ENCODE assay signal across 25 mouse cellular contexts in genomic region chr13:42952037-42952721, GRCm38 (mm10).
DNase-seq lines count a peak whose midpoint lies in the region; ATAC-seq and TF ChIP-seq lines count a peak whose summit lies in the region.
"Had no signal": no experiment of that assay in that cellular context is flagged by ENCODE, and none has a peak within 500 bp of the region (broad histone marks: within the 10 kb centered on the region; RNA-seq: fewer than 3 reads in every experiment).

No protein-coding gene starts in this region.

- no peaks in the 10 kb centered on the region for H3K9me3 ChIP-seq in forebrain, embryonic 15.5 days
- H3K9me3 ChIP-seq: forebrain, embryonic 10.5 days; megakaryocyte, embryonic 14.5 days; midbrain, embryonic 15.5 days; neural tube, embryonic 15.5 days had no signal

- H3K9ac ChIP-seq in forebrain, embryonic 15.5 days (replicated peaks), result no peak overlapping the region
- H3K9ac ChIP-seq: liver, embryonic 14.5 days; midbrain, embryonic 15.5 days; neural tube, embryonic 15.5 days had no signal

- H3K4me3 ChIP-seq in cortical plate, adult 2 months (ENCODE audit: insufficient read depth, low read length), result no peak overlapping the region
- peak overlapping the region; percentile 18; the same call in 1 of the 2 replicates for H3K4me3 ChIP-seq in olfactory bulb, adult 2 months (ENCODE audit: insufficient read depth, low read depth, low read length)
- no peak overlapping the region for H3K4me3 ChIP-seq in forebrain, embryonic 15.5 days
- H3K4me3 ChIP-seq: forebrain, embryonic 10.5 days; megakaryocyte, embryonic 14.5 days; midbrain, embryonic 15.5 days; neural tube, embryonic 15.5 days had no signal

- peak; percentile 83 for ATAC-seq in frontal cortex, adult (ENCODE audit: low TSS enrichment)
- ATAC-seq in forebrain, embryonic 15.5 days (replicated peaks), result no peak
- ATAC-seq: CD4-positive, CD25-positive, alpha-beta regulatory T cell, adult 4 months; hindbrain, embryonic 16.5 days; intestine, embryonic 16.5 days; midbrain, embryonic 15.5 days; Patski had no signal

- H3K27me3 ChIP-seq in forebrain, embryonic 15.5 days, result no peaks in the 10 kb centered on the region
- H3K27me3 ChIP-seq: midbrain, embryonic 15.5 days; neural tube, embryonic 15.5 days had no signal

- no peak overlapping the region for H3K27ac ChIP-seq in cortical plate, adult 2 months (ENCODE audit: insufficient read depth, low read length)
- peak overlapping the region; percentile 47; the same call in 1 of the 2 replicates for H3K27ac ChIP-seq in olfactory bulb, adult 2 months (ENCODE audit: insufficient read depth, low read depth, low read length)
- no peak overlapping the region for H3K27ac ChIP-seq in forebrain, embryonic 15.5 days (replicated peaks)
- H3K27ac ChIP-seq: forebrain, embryonic 10.5 days; liver, embryonic 14.5 days; midbrain, embryonic 15.5 days; neural tube, embryonic 15.5 days had no signal

- TF ChIP-seq CTCF in cortical plate, adult 2 months (IDR thresholded peaks at IDR 0.05; ENCODE audit: extremely low read depth, insufficient read depth, low read length), result no peak
- no peak for TF ChIP-seq CTCF in olfactory bulb, adult 2 months (IDR thresholded peaks at IDR 0.05; ENCODE audit: insufficient read depth, low read depth, low read length)

- WGBS in olfactory bulb, adult 2 months, result 34% methylated on average over 15 of the region's 15 CpGs
- 71% methylated on average over 15 of the region's 15 CpGs for WGBS in forebrain, embryonic 15.5 days

- no peak overlapping the region for H3K4me2 ChIP-seq in forebrain, embryonic 15.5 days (replicated peaks)
- H3K4me2 ChIP-seq: midbrain, embryonic 15.5 days; neural tube, embryonic 15.5 days had no signal

- H3K4me1 ChIP-seq in cortical plate, adult 2 months (ENCODE audit: control insufficient read depth, insufficient read depth, low read length), result peaks cover 26% of the 10 kb centered on the region
- H3K4me1 ChIP-seq in olfactory bulb, adult 2 months (ENCODE audit: control insufficient read depth, insufficient read depth, low read length), result peaks cover 17% of the 10 kb centered on the region
- H3K4me1 ChIP-seq in forebrain, embryonic 15.5 days, result peaks cover 22% of the 10 kb centered on the region
- H3K4me1 ChIP-seq: megakaryocyte, embryonic 14.5 days; neural tube, embryonic 15.5 days had no signal

- H3K36me3 ChIP-seq in forebrain, embryonic 15.5 days, result no peaks in the 10 kb centered on the region
- H3K36me3 ChIP-seq: forebrain, embryonic 10.5 days; midbrain, embryonic 15.5 days; neural tube, embryonic 15.5 days had no signal

- peak; percentile 24; the same call in 1 of the 2 replicates for TF ChIP-seq POLR2A in cortical plate, adult 2 months (IDR thresholded peaks at IDR 0.05; ENCODE audit: extremely low read depth, insufficient read depth, low read length)
- no peak for TF ChIP-seq POLR2A in olfactory bulb, adult 2 months (IDR thresholded peaks at IDR 0.05; ENCODE audit: insufficient read depth, low read depth, low read length)

- no peak for DNase-seq in frontal cortex, postnatal 10 days (ENCODE audit: low spot score in 2 of 2)
- DNase-seq in layer of hippocampus, adult 9-11 months, result peak; percentile 42
- no peak for DNase-seq in layer of hippocampus, postnatal 14 days (ENCODE audit: low spot score in 2 of 2)
- DNase-seq in adrenal gland, postnatal 4 days (ENCODE audit: low spot score in 2 of 2), result no peak
- DNase-seq: adrenal gland, postnatal 10 days; cerebellum, adult 11 months; cerebellum, postnatal 10 days; gastrocnemius, postnatal 10 days; heart, adult 18-20 months; heart, postnatal 36 days; kidney, postnatal 14 days; thymus, adult 18-20 months had no signal
